In genomic region chr16:16983534-16984422, GRCm38 (mm10) we compare ENCODE assay signal across 8 mouse cellular contexts. TPM values are rescaled to one million over a fixed set of nuclear protein-coding genes. Genes with fewer than 3 reads are reported as not detected.
DNase-seq lines count a peak whose midpoint lies in the region; ATAC-seq and TF ChIP-seq lines count a peak whose summit lies in the region.

No protein-coding gene starts in this region.

- H3K36me3 ChIP-seq in embryonic facial prominence, embryonic 14.5 days (ENCODE audit: control insufficient read depth, insufficient read depth, low read length), result peaks cover 8% of the 10 kb centered on the region; the same call in 1 of the 2 replicates
- H3K36me3 ChIP-seq in heart, embryonic 15.5 days, result no peaks in the 10 kb centered on the region; the same call in 1 of the 2 replicates
- H3K36me3 ChIP-seq in kidney, postnatal 0 days (ENCODE audit: insufficient read depth, low read length), result no peaks in the 10 kb centered on the region
- peaks cover 10% of the 10 kb centered on the region for H3K36me3 ChIP-seq in small intestine, adult 2 months (ENCODE audit: control insufficient read depth, insufficient read depth, low read length)

- peak overlapping the region; percentile 79 for H3K4me2 ChIP-seq in embryonic facial prominence, embryonic 14.5 days (ENCODE audit: low read depth, low read length)
- peak overlapping the region; percentile 70 for H3K4me2 ChIP-seq in heart, embryonic 15.5 days
- H3K4me2 ChIP-seq in kidney, postnatal 0 days (ENCODE audit: low read length), result peak overlapping the region; percentile 77

- no peak for TF ChIP-seq CTCF in kidney, postnatal 0 days (IDR thresholded peaks at IDR 0.05; ENCODE audit: low read depth)
- 0 out of 2 replicates have a peak, but pooled peaks have one; percentile 6 for TF ChIP-seq CTCF in small intestine, adult 2 months (IDR thresholded peaks at IDR 0.05; ENCODE audit: extremely low read depth, insufficient read length, insufficient replicate concordance, low read depth, low read length)

- WGBS in embryonic facial prominence, embryonic 14.5 days, result under 1% methylated on average over 26 of the region's 75 CpGs
- under 1% methylated on average over 75 of the region's 75 CpGs for WGBS in heart, embryonic 15.5 days
- WGBS in kidney, postnatal 0 days, result under 1% methylated on average over 75 of the region's 75 CpGs
- WGBS in small intestine, adult 2 months, result under 1% methylated on average over 70 of the region's 75 CpGs

- peak; percentile 27; the same call in 1 of the 2 replicates for TF ChIP-seq POLR2A in small intestine, adult 2 months (IDR thresholded peaks at IDR 0.05; ENCODE audit: low read depth, low read length)

- peak overlapping the region; percentile 89 for H3K9ac ChIP-seq in embryonic facial prominence, embryonic 14.5 days (ENCODE audit: low read depth, low read length)
- peak overlapping the region; percentile 80 for H3K9ac ChIP-seq in heart, embryonic 15.5 days
- peak overlapping the region; percentile 97 for H3K9ac ChIP-seq in kidney, postnatal 0 days (ENCODE audit: low read depth, low read length)

- peak overlapping the region; percentile 97 for H3K4me3 ChIP-seq in embryonic facial prominence, embryonic 14.5 days (ENCODE audit: low read depth, low read length)
- H3K4me3 ChIP-seq in heart, embryonic 15.5 days, result peak overlapping the region; percentile 86
- H3K4me3 ChIP-seq in kidney, postnatal 0 days (replicated peaks; ENCODE audit: low read depth, low read length), result peak overlapping the region; percentile 97
- H3K4me3 ChIP-seq in small intestine, adult 2 months (ENCODE audit: low read depth, low read length), result peak overlapping the region; percentile 94

- peak; percentile 77 for ATAC-seq in embryonic facial prominence, embryonic 14.5 days (ENCODE audit: low read depth)
- peak; percentile 66 for ATAC-seq in heart, embryonic 15.5 days (replicated peaks; ENCODE audit: insufficient number of reproducible peaks, insufficient read depth, low FRiP score, low read depth)
- peak; percentile 67 for ATAC-seq in kidney, postnatal 0 days (replicated peaks; ENCODE audit: low FRiP score, low read depth)

- DNase-seq in cerebellum, adult 9-11 months, result peak; percentile 58
- no peak for DNase-seq in cerebellum, postnatal 25 days
- DNase-seq in WW6 (ENCODE audit: low read depth, low spot score), result peak; percentile 36
- peak; percentile 77 for DNase-seq in embryonic facial prominence, embryonic 14.5 days (ENCODE audit: low spot score)
- peak; percentile 87 for DNase-seq in kidney, postnatal 0 days (ENCODE audit: low spot score)
- DNase-seq in lung, postnatal 14 days, result peak; percentile 44

- H3K27ac ChIP-seq in embryonic facial prominence, embryonic 14.5 days (replicated peaks; ENCODE audit: low read depth, low read length), result peak overlapping the region; percentile 92
- H3K27ac ChIP-seq in heart, embryonic 15.5 days, result peak overlapping the region; percentile 91
- peak overlapping the region; percentile 97 for H3K27ac ChIP-seq in kidney, postnatal 0 days
- peak overlapping the region; percentile 88 for H3K27ac ChIP-seq in small intestine, adult 2 months (ENCODE audit: insufficient read depth, low read depth, low read length)

- H3K9me3 ChIP-seq in embryonic facial prominence, embryonic 14.5 days (ENCODE audit: control insufficient read depth, low read length), result no peaks in the 10 kb centered on the region
- no peaks in the 10 kb centered on the region for H3K9me3 ChIP-seq in heart, embryonic 15.5 days (replicated peaks)
- no peaks in the 10 kb centered on the region for H3K9me3 ChIP-seq in kidney, postnatal 0 days (replicated peaks; ENCODE audit: low read length)

- no peaks in the 10 kb centered on the region for H3K27me3 ChIP-seq in embryonic facial prominence, embryonic 14.5 days (replicated peaks; ENCODE audit: control insufficient read depth, insufficient read depth, low read length)
- no peaks in the 10 kb centered on the region for H3K27me3 ChIP-seq in heart, embryonic 15.5 days
- H3K27me3 ChIP-seq in kidney, postnatal 0 days (ENCODE audit: insufficient read depth, low read length), result no peaks in the 10 kb centered on the region
- H3K27me3 ChIP-seq in small intestine, adult 2 months (ENCODE audit: control insufficient read depth, insufficient read depth, low read length), result no peaks in the 10 kb centered on the region

- H3K4me1 ChIP-seq in embryonic facial prominence, embryonic 14.5 days (ENCODE audit: control insufficient read depth, insufficient read depth, low read length), result 0 out of 2 replicates have a peak, but pooled peaks cover 4% of the 10 kb centered on the region
- H3K4me1 ChIP-seq in heart, embryonic 15.5 days (replicated peaks), result peaks cover 19% of the 10 kb centered on the region
- peaks cover 8% of the 10 kb centered on the region for H3K4me1 ChIP-seq in kidney, postnatal 0 days (replicated peaks; ENCODE audit: insufficient read depth, low read length)
- H3K4me1 ChIP-seq in small intestine, adult 2 months (ENCODE audit: control insufficient read depth, insufficient read depth, insufficient read length, low read length), result peaks cover 1% of the 10 kb centered on the region; the same call in 1 of the 2 replicates

RNA-seq across cellular contexts. Expression of gene Mapk1, which starts 0.6 kb away (rescaled TPM):
- polyA plus RNA-seq in embryonic facial prominence, embryonic 14.5 days (2014; fragmentation: Nextera tagmentation; extraction: Ambion mirVana), result 180 and 182 TPM in 2 replicates
- 119 and 121 TPM in 2 replicates for polyA plus RNA-seq in heart, embryonic 15.5 days (2015; fragmentation: Nextera tagmentation; extraction: Ambion mirVana)
- polyA plus RNA-seq in kidney, postnatal 0 days (2015; fragmentation: Nextera tagmentation; extraction: Ambion mirVana), result 149 TPM in 2 replicates
- 17.2 and 53.8 TPM in 2 replicates for polyA plus RNA-seq in small intestine, adult 2 months (2012; rRNA removed)

Comparison
In these comparisons a context has a peak if more than half of its experiments do, and no peak if none do; other contexts are left out.
1. DNase-seq: peak in cerebellum, adult 9-11 months (single experiment), WW6 (single experiment), embryonic facial prominence, embryonic 14.5 days (single experiment), kidney, postnatal 0 days (single experiment) and lung, postnatal 14 days (single experiment); none in cerebellum, postnatal 25 days (0 of 2).
2. Peak in every context shown above with its lines, with median percentiles within 50 percentile points of each other: ATAC-seq, H3K27ac ChIP-seq, H3K4me2 ChIP-seq, H3K4me3 ChIP-seq and H3K9ac ChIP-seq.